Mouse (Mus musculus): Measurements from ENCODE around the gene Zbtb37. TPM values are rescaled to one million over a fixed set of nuclear protein-coding genes. Genes with fewer than 3 reads are reported as not detected.
"Not testable (repeated sequence)": the region's sequence is repeated elsewhere in the genome, so short reads cannot be mapped to it uniquely, and the experiment has no call there.

Gene Zbtb37
- total RNA-seq, 2 experiments from 2014 or later: 17.6 to 18.2 TPM

- DNase-seq (ENCODE audit: low spot score in 2 of 2): no peak
- intact Hi-C loops (cut with DNase I): loop anchor here (2.0 to 10.0 kb wide), 2 partner anchors 35 to 291 kb away; partner anchors contain the start of genes Cenpl and Dars2
Observed at GRCm38 (mm10) chr1:161035786-161036404, 1.2 kb upstream of the Zbtb37 start.

GRCm38 (mm10) chr1:161035281-161035785 is 684 bp upstream of the Zbtb37 start:
- intact Hi-C loops (cut with DNase I): loop anchor here (2.0 to 10.0 kb wide), 2 partner anchors 35 to 291 kb away; partner anchors contain the start of genes Cenpl and Dars2
- DNase-seq (ENCODE audit: low spot score in 2 of 2): no peak

- intact Hi-C loops (cut with DNase I): loop anchor here (2.0 to 10.0 kb wide), 3 partner anchors 37 to 289 kb away; partner anchors contain the start of genes Cenpl and Dars2
- DNase-seq (ENCODE audit: low spot score in 2 of 2): no peak
Observed at GRCm38 (mm10) chr1:161033856-161034434, 704 bp downstream of the Zbtb37 start.

GRCm38 (mm10) chr1:161032345-161032744 is 2.3 kb downstream of the Zbtb37 start:
- no peak for DNase-seq (ENCODE audit: low spot score in 2 of 2)
- intact Hi-C loops (cut with DNase I): loop anchor here (5.0 to 10.0 kb wide), 2 partner anchors 65 to 288 kb away; no protein-coding TSS in a partner anchor

GRCm38 (mm10) chr1:161031881-161032280 is 2.8 kb downstream of the Zbtb37 start:
- intact Hi-C loops (cut with DNase I): loop anchor here (5.0 to 10.0 kb wide), 2 partner anchors 65 to 287 kb away; no protein-coding TSS in a partner anchor

GRCm38 (mm10) chr1:161030058-161030457 is 4.6 kb downstream of the Zbtb37 start:
- no peak for DNase-seq (ENCODE audit: low spot score in 2 of 2)
- intact Hi-C loops (cut with DNase I): loop anchor here (5.0 to 10.0 kb wide), 2 partner anchors 63 to 285 kb away; no protein-coding TSS in a partner anchor

More at GRCm38 (mm10) chr1:161031881-161032280, 2.8 kb downstream of the Zbtb37 start:
- DNase-seq (ENCODE audit: low spot score in 2 of 2): no peak

- intact Hi-C loops (cut with DNase I); DNase-seq (ENCODE audit: low spot score in 2 of 2): not testable (repeated sequence)
Observed at GRCm38 (mm10) chr1:161028427-161028826, 6.2 kb downstream of the Zbtb37 start.

- intact Hi-C loops (cut with DNase I): no loop called here
- no peak for DNase-seq (ENCODE audit: low spot score in 2 of 2)
Observed at GRCm38 (mm10) chr1:161027196-161027595, 7.5 kb downstream of the Zbtb37 start.

- intact Hi-C loops (cut with DNase I): no loop called here
- DNase-seq (ENCODE audit: low spot score in 2 of 2): no peak
Observed at GRCm38 (mm10) chr1:161025410-161026210, 9.0 kb downstream of the Zbtb37 start.

GRCm38 (mm10) chr1:161020051-161020450 is 14.6 kb downstream of the Zbtb37 start:
- intact Hi-C loops (cut with DNase I): no loop called here
- no peak for DNase-seq (ENCODE audit: low spot score in 2 of 2)

- no peak for DNase-seq (ENCODE audit: low spot score in 2 of 2)
- intact Hi-C loops (cut with DNase I): no loop called here
Observed at GRCm38 (mm10) chr1:161016378-161016777, 18.3 kb downstream of the Zbtb37 start.

GRCm38 (mm10) chr1:161010436-161010835 is 24.2 kb downstream of the Zbtb37 start:
- intact Hi-C loops (cut with DNase I): no loop called here
- no peak for DNase-seq (ENCODE audit: low spot score in 2 of 2)

GRCm38 (mm10) chr1:161008038-161008437 is 26.6 kb downstream of the Zbtb37 start:
- intact Hi-C loops (cut with DNase I): no loop called here
- DNase-seq (ENCODE audit: low spot score in 2 of 2): no peak

GRCm38 (mm10) chr1:161006471-161006870 is 28.2 kb downstream of the Zbtb37 start:
- intact Hi-C loops (cut with DNase I): no loop called here
- no peak for DNase-seq (ENCODE audit: low spot score in 2 of 2)

- no peak for DNase-seq (ENCODE audit: low spot score in 2 of 2)
- intact Hi-C loops (cut with DNase I): no loop called here
Observed at GRCm38 (mm10) chr1:161005526-161005925, 29.1 kb downstream of the Zbtb37 start.

GRCm38 (mm10) chr1:161004942-161005341 is 29.7 kb downstream of the Zbtb37 start:
- DNase-seq (ENCODE audit: low spot score in 2 of 2): no peak
- intact Hi-C loops (cut with DNase I): no loop called here

GRCm38 (mm10) chr1:160993851-160994250 is 40.8 kb downstream of the Zbtb37 start:
- DNase-seq (ENCODE audit: low spot score in 2 of 2): no peak
- intact Hi-C loops (cut with DNase I): no loop called here

GRCm38 (mm10) chr1:160989395-160989794 is 45.3 kb downstream of the Zbtb37 start:
- DNase-seq (ENCODE audit: low spot score in 2 of 2): no peak
- intact Hi-C loops (cut with DNase I): no loop called here

GRCm38 (mm10) chr1:160986881-160987635 is 47.6 kb downstream of the Zbtb37 start:
- no peak for DNase-seq (ENCODE audit: low spot score in 2 of 2)
- intact Hi-C loops (cut with DNase I): no loop called here
